Mouse (Mus musculus) NIH3T3 (cell line): ENCODE data around the gene Ascl2.

ENCODE experiments used
- DNase-seq: peaks from one replicate; pipeline ENCODE4 v3.0.0-alpha.2; 2012; ENCODE audit warnings: low read depth

The Ascl2 gene

GRCm38 (mm10) chr7:142968809-142969511, at the start of gene Ascl2:
Gene Ascl2 (minus strand): TSS chr7:142969264.
- DNase-seq, result no peak

GRCm38 (mm10) chr7:143017181-143017580, 48.1 kb upstream of the Ascl2 start:
- DNase-seq, result no peak

GRCm38 (mm10) chr7:143016424-143017142, 47.5 kb upstream of the Ascl2 start:
- DNase-seq, result peak; percentile 51

DNA sequence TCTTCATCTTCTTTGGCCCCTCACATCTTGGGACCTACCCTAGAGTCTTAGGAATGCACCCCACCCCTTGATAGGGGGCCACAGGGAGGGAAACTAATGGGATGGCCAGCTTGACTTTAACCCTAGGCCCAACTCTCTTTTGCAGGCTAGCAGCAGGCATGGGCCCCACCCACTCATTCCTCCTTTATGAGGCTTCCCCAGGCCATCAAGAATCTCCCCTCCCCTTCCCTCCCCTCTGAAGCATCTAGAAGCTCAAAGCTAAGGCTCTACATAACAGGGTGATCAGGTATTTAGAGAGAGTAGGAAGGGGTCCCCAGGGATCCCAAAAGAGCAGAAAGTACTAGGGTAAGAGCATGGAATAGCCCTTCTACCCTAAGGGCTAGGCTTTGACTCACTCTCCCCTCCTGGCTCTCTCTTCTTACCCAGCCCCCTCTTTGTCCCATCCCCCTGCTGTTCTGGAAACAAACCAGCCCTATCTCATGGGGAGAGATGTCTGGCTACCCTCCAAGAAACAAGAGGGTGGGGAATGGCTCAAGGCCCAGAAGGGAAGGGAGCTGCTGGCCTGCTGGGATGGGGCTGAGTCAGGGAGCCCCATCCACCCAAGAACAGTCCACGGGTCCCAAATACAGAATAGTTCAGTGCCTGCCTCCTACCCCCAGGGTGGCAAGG, 46.8 kb upstream of the Ascl2 start:
- DNase-seq, result peak; percentile 95

GRCm38 (mm10) chr7:143014862-143015659, 46.0 kb upstream of the Ascl2 start:
- DNase-seq, result peak; percentile 64

- DNase-seq, result peak; percentile 93
Observed at GRCm38 (mm10) chr7:143013420-143014178, 44.5 kb upstream of the Ascl2 start.

DNA sequence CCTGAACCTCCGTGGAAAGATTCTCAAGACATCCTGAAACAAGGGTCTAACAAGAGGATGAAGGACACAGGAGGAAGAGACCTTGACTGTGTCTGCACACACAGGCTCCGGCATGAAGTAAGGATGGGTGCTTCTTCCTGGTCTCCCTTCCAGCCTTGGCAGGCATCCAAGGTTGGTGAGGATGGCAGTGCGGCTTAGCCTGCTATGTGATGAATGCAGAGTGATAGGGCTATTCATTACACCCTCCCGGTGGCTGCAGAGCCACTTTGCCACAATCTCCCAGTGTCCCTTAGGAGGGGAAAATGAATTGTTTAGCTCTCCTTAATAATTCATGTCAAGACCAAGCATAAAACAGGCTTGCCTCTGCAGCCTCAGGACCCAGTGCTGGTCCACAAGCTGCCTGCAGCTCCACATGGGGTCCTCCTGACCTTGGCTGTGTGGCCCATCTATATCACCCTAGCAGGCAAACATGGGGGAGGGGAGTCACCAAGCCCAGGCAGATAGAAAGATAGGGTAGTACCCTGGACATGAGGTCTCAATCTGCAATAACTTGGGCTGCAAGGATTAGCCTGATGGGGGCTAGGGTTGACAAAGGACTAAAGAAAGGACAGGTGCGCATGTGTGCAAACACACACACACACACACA, 43.3 kb upstream of the Ascl2 start:
- no peak for DNase-seq

DNA sequence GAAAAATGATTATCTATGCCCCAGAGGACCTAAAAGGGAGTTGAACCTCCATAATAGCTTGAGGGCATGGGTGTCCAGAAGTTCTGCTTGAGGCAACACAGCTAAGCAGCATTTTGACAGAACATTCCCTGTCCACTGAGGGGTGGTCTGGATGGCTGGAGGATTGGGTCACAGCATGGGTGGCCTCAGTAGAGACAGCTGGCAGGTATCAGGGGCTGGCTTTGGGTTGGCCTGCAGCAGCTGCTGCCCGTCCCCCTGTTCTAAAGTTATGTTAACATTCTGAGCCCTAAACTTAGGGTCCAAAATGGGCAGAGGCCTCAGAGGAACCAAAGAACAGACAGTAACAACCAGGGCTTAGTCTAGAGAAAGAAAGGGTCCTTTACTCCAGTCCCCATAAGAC, 42.2 kb upstream of the Ascl2 start:
- DNase-seq, result no peak

DNA sequence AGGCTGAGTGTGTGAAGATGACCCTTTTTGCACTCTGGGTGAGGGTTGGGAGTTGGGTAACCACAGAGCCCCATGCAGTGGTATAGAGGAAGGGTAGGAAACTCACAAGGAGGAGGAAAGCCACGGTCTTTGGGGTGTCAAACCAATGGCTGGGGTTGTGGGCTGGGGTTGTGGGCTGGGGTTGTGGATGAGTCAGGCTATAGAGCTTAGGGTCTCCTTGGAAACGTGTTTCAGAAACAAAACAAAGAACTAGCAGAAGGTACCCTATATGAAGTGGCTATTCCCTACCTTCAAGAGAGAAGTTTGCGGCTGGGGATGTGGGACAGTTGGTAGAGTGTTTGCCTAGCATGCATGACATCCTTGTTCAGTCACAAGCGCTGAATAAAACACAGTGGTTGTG, 40.9 kb upstream of the Ascl2 start:
- peak; percentile 34 for DNase-seq

DNA sequence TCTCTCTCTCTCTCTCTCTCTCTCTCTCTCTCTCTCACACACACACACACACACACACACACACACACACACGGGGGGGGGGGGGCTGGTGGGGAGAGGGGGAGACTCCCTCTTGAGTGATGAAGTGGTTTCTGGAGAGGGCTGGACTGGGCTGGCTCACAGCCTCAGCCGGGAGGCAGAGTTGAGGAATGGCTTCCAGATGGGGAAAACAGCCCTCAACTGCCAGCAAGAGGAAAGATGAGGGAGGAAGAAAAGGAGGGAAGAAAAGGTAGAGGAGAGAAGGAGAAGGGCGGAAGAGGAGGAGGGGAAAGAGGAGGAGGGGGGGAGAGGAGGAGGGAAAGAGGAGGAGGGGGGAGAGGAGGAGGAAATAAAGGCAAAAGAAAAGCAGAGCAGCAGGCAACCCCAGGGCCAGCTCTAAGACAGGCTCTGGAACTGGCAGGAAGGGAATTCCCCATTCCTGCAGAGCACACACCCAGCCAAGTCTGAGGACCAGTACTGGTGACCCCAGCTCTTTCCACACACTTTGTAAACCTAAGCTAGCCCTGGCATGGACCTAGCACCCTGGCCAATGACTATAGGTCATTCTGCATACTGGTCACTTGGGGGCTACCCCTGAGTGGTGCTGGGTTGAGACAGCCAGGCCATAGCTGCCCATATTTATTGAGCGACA, 40.1 kb upstream of the Ascl2 start:
- DNase-seq, result peak; percentile 89

- peak; percentile 76 for DNase-seq
Observed at GRCm38 (mm10) chr7:143008370-143008926, 39.4 kb upstream of the Ascl2 start.

GRCm38 (mm10) chr7:143007599-143008369, 38.7 kb upstream of the Ascl2 start:
- DNase-seq, result peak; percentile 94

GRCm38 (mm10) chr7:143006756-143007598, 37.9 kb upstream of the Ascl2 start:
- DNase-seq, result no peak

DNA sequence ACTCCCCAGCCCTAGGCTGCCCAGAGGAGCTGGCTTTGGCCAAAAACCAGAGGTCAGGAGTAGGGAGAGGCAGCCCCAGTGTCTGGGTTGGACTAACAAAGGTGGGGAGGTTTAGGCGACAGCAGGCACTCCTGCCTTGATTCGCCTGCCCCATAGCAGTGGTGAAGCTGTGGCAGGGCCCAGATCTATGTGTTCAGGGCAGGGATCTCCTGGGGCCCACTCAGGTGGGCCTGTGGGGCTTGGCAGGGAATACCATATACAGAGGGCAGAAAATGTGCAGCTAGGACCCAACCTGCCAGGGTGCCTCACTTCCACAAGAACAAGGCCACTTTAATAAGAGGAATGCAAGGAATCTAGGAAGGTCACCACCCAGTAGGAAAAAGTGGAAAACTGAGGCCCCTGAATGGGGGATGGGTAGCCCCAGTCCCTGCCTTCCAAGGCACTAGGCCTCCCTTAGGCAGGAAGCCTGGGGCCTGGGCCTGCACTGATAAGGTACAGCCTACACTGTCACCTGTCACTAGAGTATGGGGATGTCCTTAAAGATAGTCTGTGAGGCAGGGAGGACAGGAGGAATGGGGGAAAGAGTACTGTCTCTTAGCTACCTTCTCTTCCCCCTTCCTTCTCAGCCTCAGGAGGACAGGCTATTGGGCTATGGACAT, 37.2 kb upstream of the Ascl2 start:
- DNase-seq, result no peak

GRCm38 (mm10) chr7:143005344-143006096, 36.5 kb upstream of the Ascl2 start:
- DNase-seq, result no peak

DNA sequence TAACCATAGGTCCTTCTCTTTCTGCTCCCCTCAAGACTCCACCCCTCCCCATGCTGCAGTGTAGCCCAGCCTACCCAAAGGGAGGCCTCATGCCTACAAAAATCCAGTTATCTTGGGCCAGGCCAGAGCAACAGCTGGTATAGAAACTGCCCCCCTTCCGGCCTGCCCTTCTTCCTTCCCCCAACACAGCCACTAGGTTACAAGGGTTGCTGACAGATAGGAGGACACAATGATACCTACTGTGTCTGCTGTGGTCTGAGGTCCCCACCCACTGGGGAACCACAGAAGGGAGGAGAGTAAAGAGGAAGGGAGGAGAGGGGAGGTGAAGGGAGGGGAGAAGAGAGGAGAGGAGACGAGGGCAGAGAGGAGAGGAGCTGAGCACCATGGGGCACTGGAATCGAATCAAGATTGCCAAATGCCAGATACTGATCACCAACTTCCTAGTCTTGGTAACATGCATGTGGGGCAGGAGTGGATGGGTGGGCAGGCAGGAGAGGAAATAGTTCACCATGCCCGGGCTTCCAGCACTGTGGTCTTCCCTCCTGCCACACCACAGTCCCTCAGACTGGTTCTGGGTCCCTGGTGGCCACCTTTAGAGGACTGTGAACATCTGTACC, 35.8 kb upstream of the Ascl2 start, which contains the start of gene Tspan32:
Gene Tspan32, plus strand, starts transcription at position 320 of the 617 bp plus-strand sequence.
- DNase-seq, result no peak
